Mouse (Mus musculus): ENCODE measurements around the gene Tac4.

- TF ChIP-seq TAL1 (IDR thresholded peaks at IDR 0.05; ENCODE audit: low read length), result no peak
- TF ChIP-seq GATA1 (IDR thresholded peaks at IDR 0.05; ENCODE audit: low read length), result no peak
These were observed 2.1 kb upstream of the Tac4 start for GRCm38 (mm10) chr11:95259088-95259849.

Measured in erythroblast, embryonic 14.5 days (primary cell).